Mouse (Mus musculus) cerebellum, adult 2 months (tissue): ENCODE data around the gene Phf21a.

ENCODE experiments used
- CTCF ChIP-seq: fragments of 200-500 bp; IDR thresholded peaks from 2 replicates; pipeline ENCODE4 v1.5.1; 2011; ENCODE audit warnings: low read depth, mild to moderate bottlenecking, control low read depth, low read length, moderate library complexity, borderline replicate concordance; ENCODE audit not compliant: insufficient read depth
- POLR2A ChIP-seq: fragments of 200-500 bp; IDR thresholded peaks from 2 replicates; pipeline ENCODE4 v1.6.1; 2011; ENCODE audit warnings: low read length, control low read depth, borderline replicate concordance; ENCODE audit not compliant: insufficient read depth

DNA sequence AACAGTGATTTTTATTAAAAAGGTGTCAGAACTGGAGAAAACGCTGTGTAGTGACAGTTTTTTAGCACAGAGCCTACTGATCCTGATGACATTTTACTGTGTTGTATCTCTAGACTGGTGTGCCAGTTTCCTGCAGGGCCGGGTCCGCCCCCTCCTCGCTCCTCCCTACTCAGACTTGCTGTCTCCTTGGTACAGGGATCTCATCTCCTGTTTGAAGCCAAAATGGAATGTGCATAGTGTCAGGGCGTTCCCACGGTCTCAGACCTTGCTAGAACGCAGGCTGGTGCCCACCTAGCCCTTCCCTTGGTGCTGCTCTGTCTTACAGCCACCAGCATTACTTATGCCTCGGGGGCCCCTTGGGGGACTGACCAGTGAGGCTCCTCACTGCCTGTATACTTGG is 268.9 kb downstream of the Phf21a start:
- no peak for TF ChIP-seq POLR2A
- TF ChIP-seq CTCF: no peak
